8 mouse cellular contexts compared by ENCODE assay signal in the genomic region with DNA sequence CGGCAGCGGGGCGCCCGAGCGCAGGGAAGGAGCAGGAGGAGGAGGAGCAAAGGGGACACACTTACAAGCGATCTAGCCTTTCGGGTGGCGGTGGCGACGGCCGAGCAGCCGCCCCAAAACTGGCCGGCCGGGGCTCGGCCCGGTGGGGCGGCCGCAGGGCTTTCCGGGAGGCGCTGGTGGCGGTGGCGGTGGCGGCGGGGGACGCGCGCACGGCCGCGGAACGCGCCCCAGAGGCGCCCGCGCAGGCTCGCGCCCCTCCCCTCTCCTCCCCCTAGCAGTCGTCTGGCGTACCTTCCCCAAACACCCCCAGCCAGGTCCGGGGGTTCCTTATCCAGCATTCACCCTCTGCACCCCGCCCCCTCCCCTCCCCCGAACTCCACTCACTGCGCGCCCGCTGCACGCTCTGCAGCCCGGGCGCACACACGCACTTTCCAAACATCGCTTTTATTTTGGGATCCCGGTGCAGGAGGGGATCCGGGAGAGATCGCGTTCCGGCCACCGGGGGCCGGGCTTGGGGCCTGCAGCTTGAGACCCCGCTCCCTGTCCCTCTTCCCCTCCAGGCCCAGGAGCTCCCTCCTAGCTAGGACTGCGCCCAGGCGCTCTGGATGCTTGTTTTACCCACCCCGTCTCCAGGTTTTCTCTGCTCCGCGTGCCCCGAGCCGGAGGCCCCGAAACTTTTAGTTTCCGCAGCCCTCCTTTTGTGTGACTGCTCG. TPM values are rescaled to one million over a fixed set of nuclear protein-coding genes. Genes with fewer than 3 reads are reported as not detected.
DNase-seq lines count a peak whose midpoint lies in the region; ATAC-seq lines count a peak whose summit lies in the region.

No protein-coding gene starts in this region.

- peak; percentile 1 for DNase-seq in CD4-positive, CD25-positive, alpha-beta regulatory T cell, adult 2 months (ENCODE audit: low read depth, low spot score)
- peak; percentile 25 for DNase-seq in cerebellum, postnatal 36 days
- DNase-seq in gastrocnemius, postnatal 10 days = peak; percentile 69
- DNase-seq in left cerebral cortex, postnatal 4 days = peak; percentile 62

- peak overlapping the region; percentile 73 for H3K4me3 ChIP-seq in hindbrain, embryonic 15.5 days
- H3K4me3 ChIP-seq in midbrain, embryonic 13.5 days (replicated peaks) = peak overlapping the region; percentile 91
- peak overlapping the region; percentile 90 for H3K4me3 ChIP-seq in stomach, embryonic 15.5 days (replicated peaks)

- H3K27ac ChIP-seq in hindbrain, embryonic 15.5 days (replicated peaks) = peak overlapping the region; percentile 98
- H3K27ac ChIP-seq in midbrain, embryonic 13.5 days = peak overlapping the region; percentile 100
- peak overlapping the region; percentile 100 for H3K27ac ChIP-seq in stomach, embryonic 15.5 days

- H3K4me1 ChIP-seq in hindbrain, embryonic 15.5 days (replicated peaks) = peaks cover 14% of the 10 kb centered on the region
- peaks cover 21% of the 10 kb centered on the region for H3K4me1 ChIP-seq in midbrain, embryonic 13.5 days (replicated peaks)
- H3K4me1 ChIP-seq in stomach, embryonic 15.5 days = 0 out of 2 replicates have a peak, but pooled peaks cover 4% of the 10 kb centered on the region

- no peaks in the 10 kb centered on the region for H3K36me3 ChIP-seq in hindbrain, embryonic 15.5 days
- no peaks in the 10 kb centered on the region for H3K36me3 ChIP-seq in midbrain, embryonic 13.5 days
- H3K36me3 ChIP-seq in stomach, embryonic 15.5 days = no peaks in the 10 kb centered on the region

- H3K9ac ChIP-seq in hindbrain, embryonic 15.5 days = peak overlapping the region; percentile 91
- H3K9ac ChIP-seq in midbrain, embryonic 13.5 days (replicated peaks) = peak overlapping the region; percentile 97
- peak overlapping the region; percentile 58 for H3K9ac ChIP-seq in stomach, embryonic 15.5 days

- intact Hi-C loops in left cerebral cortex, postnatal 4 days (cut with DNase I) = loop anchor here (2.0 kb wide), 1 partner anchor 455 kb away; no protein-coding TSS in a partner anchor

- no peaks in the 10 kb centered on the region for H3K9me3 ChIP-seq in hindbrain, embryonic 15.5 days
- no peaks in the 10 kb centered on the region for H3K9me3 ChIP-seq in midbrain, embryonic 13.5 days
- H3K9me3 ChIP-seq in stomach, embryonic 15.5 days = no peaks in the 10 kb centered on the region

- no peaks in the 10 kb centered on the region for H3K27me3 ChIP-seq in hindbrain, embryonic 15.5 days
- peaks cover 11% of the 10 kb centered on the region; the same call in 1 of the 2 replicates for H3K27me3 ChIP-seq in midbrain, embryonic 13.5 days
- H3K27me3 ChIP-seq in stomach, embryonic 15.5 days (replicated peaks) = no peaks in the 10 kb centered on the region

- peak overlapping the region; percentile 92 for H3K4me2 ChIP-seq in hindbrain, embryonic 15.5 days
- H3K4me2 ChIP-seq in midbrain, embryonic 13.5 days (replicated peaks) = peak overlapping the region; percentile 80
- peak overlapping the region; percentile 76 for H3K4me2 ChIP-seq in stomach, embryonic 15.5 days

- ATAC-seq in CD4-positive, CD25-positive, alpha-beta regulatory T cell, adult 4 months = no peak
- peak; percentile 65 for ATAC-seq in hindbrain, embryonic 15.5 days (ENCODE audit: low FRiP score, low read depth)
- ATAC-seq in midbrain, embryonic 13.5 days = peak; percentile 65
- peak; percentile 66 for ATAC-seq in stomach, embryonic 15.5 days (ENCODE audit: insufficient read depth, low FRiP score, low read depth)

- 0% methylated on average over 44 of the region's 68 CpGs for WGBS in hindbrain, embryonic 15.5 days
- under 1% methylated on average over 44 of the region's 68 CpGs for WGBS in midbrain, embryonic 13.5 days
- 0% methylated on average over 46 of the region's 68 CpGs for WGBS in stomach, embryonic 15.5 days

RNA-seq across cellular contexts. Expression of a gene that starts 0.4 kb away (rescaled TPM):
- polyA plus RNA-seq in CD4-positive, CD25-positive, alpha-beta regulatory T cell, adult 4 months (2017; shearing (Covaris generic)) = not detected
- total RNA-seq in gastrocnemius, postnatal 10 days (2021) = 10 to 100 TPM; 44.1 to 51.1 TPM
- 123 and 138 TPM in 2 replicates for polyA plus RNA-seq in hindbrain, embryonic 15.5 days (2015; fragmentation: Nextera tagmentation; extraction: Ambion mirVana)
- 100 to 1,000 TPM; 258 to 274 TPM for total RNA-seq in left cerebral cortex, postnatal 4 days (2021)
- 120 and 125 TPM in 2 replicates for polyA plus RNA-seq in midbrain, embryonic 13.5 days (2015; fragmentation: Nextera tagmentation; extraction: Ambion mirVana)
- polyA plus RNA-seq in stomach, embryonic 15.5 days (2015; fragmentation: Nextera tagmentation; extraction: Ambion mirVana) = 46.2 and 47.7 TPM in 2 replicates

Comparison
In these comparisons a context has a peak if more than half of its experiments do, and no peak if none do; other contexts are left out.
1. DNase-seq: peak in every context shown above with its lines; median percentile 69 in gastrocnemius, postnatal 10 days; 62 in left cerebral cortex, postnatal 4 days; 25 in cerebellum, postnatal 36 days; 1 in CD4-positive, CD25-positive, alpha-beta regulatory T cell, adult 2 months.
2. RNA of a gene that starts 0.4 kb away (polyA plus RNA-seq): 123 to 138 TPM in hindbrain, embryonic 15.5 days, 120 to 125 TPM in midbrain, embryonic 13.5 days and 46.2 to 47.7 TPM in stomach, embryonic 15.5 days; not detected in CD4-positive, CD25-positive, alpha-beta regulatory T cell, adult 4 months; every median in the first group is over 10 times any median in the second.
3. Peak in every context shown above with its lines, with median percentiles within 50 percentile points of each other: H3K27ac ChIP-seq, H3K4me2 ChIP-seq, H3K4me3 ChIP-seq and H3K9ac ChIP-seq.